Mouse (Mus musculus) embryonic facial prominence, embryonic 15.5 days (tissue): ENCODE results near the gene Gne. TPM values are rescaled to one million over a fixed set of nuclear protein-coding genes. Genes with fewer than 3 reads are reported as not detected.
A peak's percentile ranks its signal among the peaks of the same experiment; 100 is the strongest.

Experiments
- ATAC-seq: fragments of 200-750 bp; cut with Nextera tagmentation; 2 replicates; pipeline ENCODE4 v1.8.0; 2017; ENCODE audit warnings: low read depth, moderate TSS enrichment; ENCODE audit not compliant: insufficient number of reproducible peaks, low FRiP score, low TSS enrichment
- H3K27ac ChIP-seq: fragments of 300-500 bp; sonication (generic); replicated peaks from 2 replicates; pipeline ENCODE4 v1.5.1; 2015; ENCODE audit warnings: mild to moderate bottlenecking, inconsistent platforms
- H3K27me3 ChIP-seq: fragments of 300-500 bp; sonication (generic); 2 replicates; pipeline ENCODE4 v1.6.1; 2015; ENCODE audit warnings: inconsistent platforms
- H3K36me3 ChIP-seq: fragments of 300-500 bp; sonication (generic); 2 replicates; pipeline ENCODE4 v1.6.1; 2015; ENCODE audit warnings: mild to moderate bottlenecking, inconsistent platforms
- H3K4me1 ChIP-seq: fragments of 300-500 bp; sonication (generic); 2 replicates; pipeline ENCODE4 v1.6.1; 2015; ENCODE audit warnings: inconsistent platforms
- H3K4me2 ChIP-seq: fragments of 300-500 bp; sonication (generic); replicated peaks from 2 replicates; pipeline ENCODE4 v1.6.1; 2015; ENCODE audit warnings: mild to moderate bottlenecking, inconsistent platforms
- H3K4me3 ChIP-seq: fragments of 300-500 bp; sonication (generic); replicated peaks from 2 replicates; pipeline ENCODE4 v1.5.1; 2015; ENCODE audit warnings: mild to moderate bottlenecking, inconsistent platforms
- H3K9ac ChIP-seq: fragments of 300-500 bp; sonication (generic); 2 replicates; pipeline ENCODE4 v1.6.1; 2015; ENCODE audit warnings: inconsistent platforms
- H3K9me3 ChIP-seq: fragments of 300-500 bp; sonication (generic); replicated peaks from 2 replicates; pipeline ENCODE4 v1.6.1; 2016; ENCODE audit warnings: inconsistent platforms
- WGBS: fragments of 180-500 bp; shearing (Covaris S2); methylation state at CpG from one replicate; pipeline ENCODE4 v1.1.7; 2015; 5-methylcytosine and 5-hydroxymethylcytosine counted together
- polyA plus RNA-seq: library from polyadenylated mRNA; unstranded; fragments of >200 nt; fragmentation: Nextera tagmentation; extraction: Ambion mirVana; gene quantifications from 2 replicates; pipeline ENCODE4 v1.2.1, GENCODE M21; 2015

Gne gene
- polyA plus RNA-seq, result 25.5 and 26.1 TPM in 2 replicates

- peak; percentile 60; the same call in 1 of the 2 replicates for ATAC-seq
- Histone ChIP-seq H3K9ac (no peak within 1 kb of the TSS), H3K9me3 (no peaks in the 10 kb centered on the region), H3K36me3 (no peaks in the 10 kb centered on the region), H3K4me2 (peak within 1 kb of the TSS; percentile 32), H3K4me1 (peaks cover 5% of the 10 kb centered on the region; the same call in 1 of the 2 replicates), H3K27me3 (no peaks in the 10 kb centered on the region), H3K27ac (no peak within 1 kb of the TSS), H3K4me3 (no peak within 1 kb of the TSS; the same call in 1 of the 2 replicates)
- 10% methylated on average over 11 of the region's 11 CpGs for WGBS
Measured at GRCm38 (mm10) chr4:44083945-44084344, at the start of gene Gne. Gene Gne (minus strand): TSS chr4:44084177.

DNA sequence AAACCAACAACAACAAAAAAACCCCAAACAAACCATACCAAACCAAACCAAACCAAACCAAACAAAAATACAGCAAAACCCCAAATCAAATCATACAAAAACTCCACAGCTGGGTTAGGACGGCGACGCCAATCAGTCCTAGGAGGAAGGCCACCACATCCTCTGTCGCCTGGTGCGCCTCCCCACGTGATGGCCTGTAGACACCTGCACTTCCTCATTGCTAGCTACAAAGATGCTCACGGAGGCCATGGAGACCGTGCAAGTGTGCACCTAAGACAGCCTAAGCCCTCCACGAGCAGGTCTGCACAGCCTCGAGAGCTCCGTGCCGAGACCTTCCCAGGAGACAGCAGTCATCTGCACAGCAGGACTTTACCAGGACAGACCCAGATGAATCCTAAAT lies 42.8 kb upstream of the Gne start:
- Histone ChIP-seq H3K27ac (no peak overlapping the region), H3K4me1 (no peaks in the 10 kb centered on the region), H3K9me3 (no peaks in the 10 kb centered on the region), H3K27me3 (no peaks in the 10 kb centered on the region), H3K9ac (no peak overlapping the region), H3K4me3 (no peak overlapping the region), H3K36me3 (peaks cover 64% of the 10 kb centered on the region), H3K4me2 (no peak overlapping the region)
- no peak for ATAC-seq
- 93% methylated on average over 12 of the region's 12 CpGs for WGBS

GRCm38 (mm10) chr4:44119410-44120201 lies 35.6 kb upstream of the Gne start:
- ATAC-seq, result no peak
- Histone ChIP-seq H3K4me2 (no peak overlapping the region), H3K36me3 (0 out of 2 replicates have a peak, but pooled peaks cover 5% of the 10 kb centered on the region), H3K9ac (no peak overlapping the region), H3K27ac (no peak overlapping the region), H3K9me3 (no peaks in the 10 kb centered on the region), H3K27me3 (no peaks in the 10 kb centered on the region), H3K4me1 (no peaks in the 10 kb centered on the region), H3K4me3 (no peak overlapping the region)
- WGBS, result 55% methylated on average over 9 of the region's 9 CpGs

DNA sequence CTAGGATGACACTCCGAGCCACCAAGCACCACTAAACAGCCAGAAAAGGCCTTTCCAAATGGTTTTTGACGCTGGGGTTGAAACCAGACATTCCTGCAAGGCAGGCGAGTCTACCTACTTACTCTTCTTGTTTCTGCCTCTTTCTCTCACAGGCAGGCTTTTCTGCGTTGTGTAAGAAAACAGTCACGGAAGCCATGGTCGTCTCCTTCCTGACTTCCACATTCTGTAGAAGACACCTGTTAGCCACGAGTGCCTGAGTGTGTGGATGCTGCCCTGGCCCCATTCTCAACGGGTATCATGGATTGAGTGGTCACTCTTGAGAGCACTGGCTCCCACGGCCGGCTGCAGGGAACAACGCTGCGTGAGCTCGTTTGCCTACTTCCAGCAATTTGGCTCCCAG lies 31.1 kb upstream of the Gne start:
- H3K27ac ChIP-seq, result no peak overlapping the region
- H3K36me3 ChIP-seq, result no peaks in the 10 kb centered on the region
- H3K4me3 ChIP-seq, result no peak overlapping the region
- no peak overlapping the region for H3K9ac ChIP-seq
- H3K9me3 ChIP-seq, result no peaks in the 10 kb centered on the region
- H3K27me3 ChIP-seq, result no peaks in the 10 kb centered on the region
- WGBS, result 83% methylated on average over 13 of the region's 13 CpGs
- no peak overlapping the region for H3K4me2 ChIP-seq
- H3K4me1 ChIP-seq, result peaks cover 19% of the 10 kb centered on the region
- no peak for ATAC-seq

DNA sequence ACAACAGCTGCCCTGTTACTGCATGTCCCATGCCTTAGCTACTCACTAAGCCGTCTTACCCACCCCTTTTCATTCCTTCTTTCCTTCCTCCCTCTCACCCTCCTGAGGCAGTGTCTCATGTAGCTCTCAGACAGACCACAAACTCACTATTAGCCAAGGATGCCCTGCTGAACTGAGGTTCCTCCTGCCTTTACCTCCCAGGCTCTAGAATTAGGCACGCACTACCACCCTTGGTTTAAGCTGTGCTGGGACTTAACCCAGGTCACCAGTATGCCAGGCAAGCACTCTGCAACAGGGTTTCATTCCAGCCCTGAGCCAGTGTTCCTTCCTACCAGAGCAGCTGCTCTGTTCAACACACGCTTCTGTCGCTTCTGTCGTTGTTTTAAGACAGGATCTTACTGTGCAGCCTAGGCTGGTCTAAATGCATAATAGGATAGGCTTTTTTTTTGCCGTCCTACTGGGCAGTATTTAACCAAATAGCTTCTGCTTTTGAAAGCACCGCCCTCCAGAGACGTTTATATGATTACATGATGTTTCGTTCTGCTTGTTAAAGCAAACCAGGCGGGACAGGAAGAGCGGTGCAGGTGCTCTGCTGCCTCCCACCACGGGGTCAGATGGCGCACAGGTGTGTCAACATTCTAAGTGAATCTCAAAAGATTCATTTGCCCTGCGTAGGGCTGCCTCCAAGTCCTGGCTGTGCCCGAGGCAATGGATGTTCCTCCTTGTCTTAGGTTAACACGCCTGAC lies 29.6 kb upstream of the Gne start:
- Histone ChIP-seq H3K36me3 (no peaks in the 10 kb centered on the region), H3K27ac (peak overlapping the region; percentile 61), H3K9me3 (no peaks in the 10 kb centered on the region), H3K9ac (no peak overlapping the region), H3K4me1 (peaks cover 19% of the 10 kb centered on the region), H3K4me2 (peak overlapping the region; percentile 22; the same call in 1 of the 2 replicates), H3K4me3 (no peak overlapping the region), H3K27me3 (no peaks in the 10 kb centered on the region)
- 10% methylated on average over 16 of the region's 16 CpGs for WGBS
- ATAC-seq, result 0 out of 2 replicates have a peak, but pooled peaks have one; percentile 9

DNA sequence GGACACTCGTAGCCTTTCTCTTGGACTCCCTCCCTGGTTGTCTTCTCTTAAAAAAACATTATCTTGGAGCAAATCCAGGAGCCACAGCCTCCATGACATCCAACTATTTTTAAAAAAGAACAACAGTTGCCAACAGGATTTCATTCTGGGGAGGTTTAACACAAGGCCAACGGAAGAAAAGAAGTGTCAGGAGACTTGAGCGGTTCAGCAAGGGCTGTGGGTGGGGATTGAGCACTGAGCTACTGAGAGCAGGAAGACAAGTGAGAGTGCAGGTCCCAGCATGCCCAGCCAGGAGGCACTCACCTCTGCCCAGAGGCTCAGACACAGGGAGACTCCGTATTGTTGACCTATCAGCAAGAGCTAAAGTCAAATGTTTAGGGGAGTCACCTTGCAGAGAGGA lies 28.8 kb upstream of the Gne start:
- no peaks in the 10 kb centered on the region for H3K27me3 ChIP-seq
- H3K9ac ChIP-seq, result no peak overlapping the region
- H3K4me2 ChIP-seq, result no peak overlapping the region
- H3K9me3 ChIP-seq, result no peaks in the 10 kb centered on the region
- H3K4me1 ChIP-seq, result peaks cover 19% of the 10 kb centered on the region
- H3K36me3 ChIP-seq, result no peaks in the 10 kb centered on the region
- ATAC-seq, result no peak; the same call in 1 of the 2 replicates
- peak overlapping the region; percentile 44; the same call in 1 of the 2 replicates for H3K27ac ChIP-seq
- 20% methylated on average over 4 of the region's 4 CpGs for WGBS
- H3K4me3 ChIP-seq, result no peak overlapping the region

DNA sequence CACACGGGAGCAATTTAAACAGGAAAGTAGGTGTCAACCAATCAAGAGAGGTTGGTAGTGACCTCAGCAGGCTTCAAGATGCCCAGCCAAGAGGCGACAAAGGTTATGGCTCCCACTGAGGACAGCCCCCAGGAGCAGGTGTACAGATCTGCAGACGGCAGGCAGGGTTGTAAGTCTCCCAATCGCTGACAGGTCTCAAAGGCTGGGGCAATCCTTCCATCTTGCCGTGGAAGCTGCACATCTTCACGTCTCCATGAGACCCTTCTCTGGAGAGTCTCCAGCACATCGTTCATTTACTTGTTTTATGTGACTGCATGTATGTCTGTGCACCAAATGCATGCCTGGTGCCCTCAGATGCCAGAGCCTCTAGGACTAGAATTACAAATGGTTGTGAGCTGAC lies 26.8 kb upstream of the Gne start:
- H3K9me3 ChIP-seq, result no peaks in the 10 kb centered on the region
- 84% methylated on average over 7 of the region's 7 CpGs for WGBS
- no peak overlapping the region for H3K4me2 ChIP-seq
- ATAC-seq, result no peak
- peaks cover 35% of the 10 kb centered on the region for H3K4me1 ChIP-seq
- no peaks in the 10 kb centered on the region for H3K27me3 ChIP-seq
- H3K36me3 ChIP-seq, result no peaks in the 10 kb centered on the region
- no peak overlapping the region for H3K4me3 ChIP-seq
- no peak overlapping the region for H3K27ac ChIP-seq
- no peak overlapping the region for H3K9ac ChIP-seq

DNA sequence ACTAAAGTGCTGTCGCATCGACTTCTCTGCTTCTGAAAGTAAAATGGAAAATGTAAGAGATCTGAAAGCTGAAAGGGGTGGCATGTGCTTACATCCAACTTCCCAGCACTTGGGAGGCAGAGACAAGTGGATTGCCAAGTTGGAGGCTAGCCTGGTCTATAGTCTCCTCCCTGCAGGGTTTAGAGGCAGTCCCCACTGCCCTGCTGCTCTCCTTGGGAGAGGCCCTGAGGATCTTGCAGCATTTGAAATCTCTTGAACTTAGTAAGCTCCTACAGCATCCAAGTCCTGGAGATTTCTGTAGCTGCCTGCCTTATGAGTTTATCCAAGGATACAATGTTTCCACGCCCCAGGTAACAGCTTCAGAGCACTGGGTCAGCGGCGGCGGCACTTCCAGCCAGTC lies 24.3 kb upstream of the Gne start:
- Histone ChIP-seq H3K4me1 (peaks cover 33% of the 10 kb centered on the region), H3K4me3 (no peak overlapping the region), H3K9me3 (no peaks in the 10 kb centered on the region), H3K9ac (no peak overlapping the region), H3K27me3 (no peaks in the 10 kb centered on the region), H3K36me3 (no peaks in the 10 kb centered on the region), H3K27ac (no peak overlapping the region), H3K4me2 (no peak overlapping the region)
- ATAC-seq, result no peak
- 86% methylated on average over 6 of the region's 6 CpGs for WGBS

- Histone ChIP-seq H3K9me3 (no peaks in the 10 kb centered on the region), H3K4me2 (0 out of 2 replicates have a peak overlapping the region, but pooled peaks have one; percentile 42), H3K4me1 (peaks cover 25% of the 10 kb centered on the region), H3K27me3 (no peaks in the 10 kb centered on the region), H3K9ac (no peak overlapping the region), H3K27ac (peak overlapping the region; percentile 63), H3K36me3 (no peaks in the 10 kb centered on the region), H3K4me3 (no peak overlapping the region)
- no peak for ATAC-seq
- WGBS, result 22% methylated on average over 6 of the region's 6 CpGs
Measured at GRCm38 (mm10) chr4:44107339-44107738, 23.4 kb upstream of the Gne start.

GRCm38 (mm10) chr4:44106297-44106821 lies 22.4 kb upstream of the Gne start:
- no peaks in the 10 kb centered on the region for H3K27me3 ChIP-seq
- H3K9ac ChIP-seq, result no peak overlapping the region
- H3K27ac ChIP-seq, result peak overlapping the region; percentile 63
- peak; percentile 76; the same call in 1 of the 2 replicates for ATAC-seq
- no peaks in the 10 kb centered on the region for H3K36me3 ChIP-seq
- no peaks in the 10 kb centered on the region for H3K9me3 ChIP-seq
- 18% methylated on average over 18 of the region's 18 CpGs for WGBS
- peak overlapping the region; percentile 29 for H3K4me3 ChIP-seq
- peaks cover 24% of the 10 kb centered on the region for H3K4me1 ChIP-seq
- H3K4me2 ChIP-seq, result peak overlapping the region; percentile 42
